Mouse (Mus musculus) cerebellum, postnatal 4 days (tissue): ENCODE measurements around the gene Paxbp1.

Experiments
- DNase-seq, 2 experiments: peaks; one replicate each; pipeline ENCODE4 v3.0.0; 2022; ENCODE audit warnings: low spot score in 2 of 2, mixed read lengths in 1 of 2

Gene Paxbp1

DNA sequence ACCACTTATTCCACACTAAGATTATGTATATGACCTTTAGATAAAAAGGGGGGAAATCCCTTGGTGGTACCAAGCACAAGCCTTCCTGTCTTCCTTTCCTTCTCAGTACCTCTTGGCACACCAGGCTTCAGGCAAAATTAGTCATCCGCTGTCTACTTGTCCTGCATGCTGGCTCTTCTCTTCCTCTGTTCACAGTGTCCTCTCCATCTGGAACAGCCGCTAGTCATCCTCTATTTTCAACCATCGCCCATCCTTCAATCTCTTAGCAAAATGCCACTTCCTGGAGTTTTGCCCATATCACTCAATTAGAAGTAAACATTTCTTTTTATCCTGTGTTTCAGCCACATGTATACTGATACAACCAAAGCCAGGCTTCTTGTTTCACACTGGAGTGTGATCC, 46.5 kb downstream of the Paxbp1 start:
- no peak for DNase-seq

DNA sequence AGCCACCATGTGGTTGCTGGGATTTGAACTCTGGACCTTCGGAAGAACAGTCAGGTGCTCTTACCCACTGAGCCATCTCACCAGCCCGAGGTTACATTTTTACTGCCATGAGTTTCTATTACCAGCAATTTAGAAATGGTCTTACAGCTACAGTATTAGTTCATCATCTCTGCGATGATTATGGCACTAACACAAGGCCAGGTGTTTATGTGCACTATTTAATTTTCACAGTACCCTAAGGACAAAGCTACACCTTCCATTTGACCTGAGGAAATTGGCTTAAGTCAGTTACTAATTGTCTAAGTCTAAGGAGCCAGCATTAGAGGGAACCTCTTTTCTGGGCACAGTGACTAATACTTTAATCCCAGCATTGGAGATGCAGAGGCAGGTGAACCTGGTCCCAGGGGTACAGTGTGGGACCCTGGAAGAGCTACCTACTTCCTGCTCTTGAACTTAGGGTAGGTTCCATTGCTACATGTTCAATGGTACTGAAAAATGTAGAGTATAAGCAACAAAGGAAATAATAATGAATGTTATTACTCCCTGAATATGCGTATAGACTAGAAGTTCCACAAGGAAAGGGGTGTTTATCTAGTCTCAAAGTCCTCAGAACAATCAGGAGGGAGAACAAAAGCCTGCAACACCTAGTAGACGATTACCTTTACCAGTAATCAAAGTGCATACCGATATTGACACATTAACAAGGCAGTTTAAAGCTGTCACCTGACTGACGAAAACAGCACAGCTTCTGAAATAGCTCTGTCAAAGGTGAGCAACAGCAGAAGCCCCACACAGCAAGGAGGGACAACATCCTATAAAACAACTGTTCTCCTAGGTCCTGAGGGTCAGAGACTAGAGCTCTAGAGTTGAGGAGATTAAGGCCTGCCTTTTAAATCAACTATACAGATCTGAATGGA, 47.8 kb downstream of the Paxbp1 start:
- no peak for DNase-seq

DNA sequence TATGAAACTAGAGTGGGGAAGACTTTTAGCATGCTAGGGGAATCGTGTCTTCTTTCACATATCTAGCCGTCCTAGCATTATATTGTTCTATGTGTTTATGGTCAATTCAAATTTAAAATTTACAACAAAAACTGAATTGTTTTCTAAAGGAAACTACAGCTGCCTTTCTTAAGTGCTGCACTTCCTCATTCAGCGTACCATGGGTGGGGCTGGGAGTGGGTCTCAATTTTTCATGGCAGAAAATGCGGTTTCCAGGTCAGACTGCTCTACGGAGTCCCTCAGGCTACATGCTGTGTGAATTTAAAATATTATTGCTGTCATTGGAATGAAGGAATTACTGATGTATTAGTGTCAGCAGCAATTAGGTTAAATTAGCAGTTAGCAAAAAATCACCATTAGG, 48.8 kb downstream of the Paxbp1 start:
- DNase-seq, result no peak

DNA sequence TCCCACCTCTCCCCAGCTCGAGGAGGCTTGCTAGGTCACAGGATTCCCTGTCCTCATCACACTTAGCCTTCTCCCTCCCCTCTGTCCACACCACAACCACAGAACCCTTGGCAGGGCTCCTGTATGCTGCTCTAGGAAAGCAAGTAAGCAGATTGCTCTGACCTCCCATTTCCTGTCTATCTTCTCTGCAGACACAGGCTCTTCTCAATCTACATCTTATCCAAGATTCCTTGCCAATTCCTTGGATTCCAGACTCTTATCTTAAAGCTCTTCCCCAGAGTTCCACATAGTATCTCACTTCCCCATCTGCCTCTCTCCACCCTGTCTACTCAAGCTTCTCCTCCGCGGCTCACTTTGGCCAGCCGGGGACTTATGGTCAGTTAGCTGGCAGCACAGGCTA, 49.3 kb downstream of the Paxbp1 start:
- DNase-seq, result no peak

DNA sequence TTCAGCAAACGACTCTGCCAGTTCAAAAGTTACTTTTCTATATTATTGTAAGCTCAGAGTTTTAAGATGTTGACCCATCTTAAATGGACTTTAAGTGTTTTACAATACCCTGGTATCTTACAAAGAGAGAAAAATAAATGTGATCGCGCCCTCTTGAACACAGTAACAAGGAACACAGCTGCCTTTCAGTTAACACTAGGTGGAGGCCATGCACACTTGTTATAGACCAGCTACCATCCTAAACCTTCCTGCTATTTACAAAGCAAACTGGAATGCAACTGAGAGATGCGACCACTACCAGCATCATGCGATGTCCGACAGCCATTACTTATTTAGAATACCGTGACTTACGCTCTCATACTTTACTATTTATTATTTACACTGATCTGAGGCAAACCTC, 55.2 kb downstream of the Paxbp1 start:
- DNase-seq, result no peak

DNA sequence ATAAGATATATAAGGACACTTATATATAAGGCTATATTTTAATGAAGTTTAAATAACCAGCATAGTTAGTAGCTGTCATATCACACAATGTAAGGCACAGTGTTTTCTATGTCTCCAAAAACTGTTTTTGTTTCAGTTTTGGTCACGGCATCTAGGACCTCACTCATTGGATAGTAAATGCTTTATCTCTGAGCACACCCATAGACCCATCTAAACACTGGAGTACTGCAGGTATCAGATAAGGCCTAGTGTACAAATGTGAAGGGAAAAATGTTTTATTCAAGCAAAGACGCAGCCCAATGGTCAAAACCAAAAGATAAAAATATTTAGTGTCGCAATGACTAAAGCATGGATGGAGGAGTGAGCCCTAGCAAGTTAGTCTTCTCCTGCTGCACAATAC, 55.7 kb downstream of the Paxbp1 start:
- no peak for DNase-seq

DNA sequence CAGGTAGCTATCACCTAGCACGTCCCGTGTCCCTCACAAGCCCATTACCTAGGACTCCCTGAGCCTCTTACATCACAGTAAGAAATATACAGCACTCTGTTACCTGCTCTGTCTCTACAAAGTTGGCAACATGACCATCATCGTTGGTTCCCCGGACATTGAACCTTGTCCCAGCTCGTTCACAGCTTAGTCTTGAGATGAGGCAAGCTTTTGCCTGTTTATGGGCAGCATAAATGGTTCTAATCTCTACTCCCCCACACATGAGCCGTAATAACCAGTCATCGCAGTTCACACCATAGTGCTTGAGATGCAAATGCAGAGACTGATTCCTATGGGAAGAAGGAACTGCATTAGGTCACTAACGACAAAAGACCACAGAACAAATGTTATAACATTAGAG, 56.3 kb downstream of the Paxbp1 start:
- no peak for DNase-seq

DNA sequence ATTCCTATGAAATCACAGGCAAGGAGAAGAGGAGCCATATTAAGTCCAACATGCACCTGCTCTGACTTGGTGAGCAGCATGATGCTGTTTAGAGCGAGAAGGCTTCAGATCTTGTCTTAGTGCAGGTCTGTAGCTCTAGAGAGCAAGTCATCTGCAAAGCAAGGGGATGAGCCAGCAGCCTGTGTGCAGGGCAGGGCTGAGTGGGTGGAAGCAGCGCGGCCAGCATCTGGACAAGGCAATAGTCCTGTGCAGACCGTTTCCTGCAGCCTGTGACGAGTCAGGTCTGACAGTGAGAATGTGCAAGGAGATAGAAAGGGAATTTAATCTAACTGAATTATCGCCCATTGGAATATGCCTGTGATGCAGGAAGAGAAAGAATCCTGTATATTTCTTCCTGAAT, 73.3 kb downstream of the Paxbp1 start:
- DNase-seq, result no peak

DNA sequence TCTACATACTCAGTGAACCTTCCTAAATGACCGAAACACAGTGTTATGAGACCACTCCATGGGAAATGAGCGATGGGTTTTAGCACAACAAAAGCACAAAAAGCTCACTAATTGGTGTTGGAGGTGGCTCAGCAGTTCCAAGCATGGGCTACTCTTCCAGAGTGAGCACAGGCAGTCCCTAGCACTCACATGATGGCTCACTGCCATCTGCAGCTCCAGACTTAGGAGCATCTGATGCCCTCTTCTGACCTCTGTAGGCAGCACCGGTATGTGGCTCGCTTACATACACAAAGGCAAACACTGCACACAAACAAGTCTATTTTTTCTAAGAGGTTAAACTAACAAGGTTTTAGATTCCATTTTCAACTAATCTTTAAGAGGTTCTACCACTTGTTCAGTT, 78.1 kb downstream of the Paxbp1 start:
- no peak for DNase-seq

DNA sequence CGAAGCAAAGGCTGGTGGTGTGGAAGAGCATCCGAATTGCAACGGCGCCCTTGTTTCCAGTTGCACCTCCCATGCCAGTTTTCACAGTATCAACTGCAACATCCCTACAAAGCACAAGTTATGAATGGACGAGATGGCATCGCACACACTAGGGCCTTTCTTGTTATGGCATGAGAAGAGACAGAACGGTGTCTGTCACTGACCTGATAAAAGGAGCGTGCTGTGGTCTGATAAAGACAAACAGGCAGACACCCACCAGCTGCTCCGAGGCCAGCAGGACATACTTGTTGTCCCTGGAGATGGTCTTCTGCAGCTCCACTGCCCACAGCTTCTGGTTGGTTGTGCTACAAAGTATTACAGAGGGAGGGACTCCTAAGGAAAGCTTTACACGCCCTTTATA, 80.0 kb downstream of the Paxbp1 start:
- no peak for DNase-seq
